In genomic region chr6:53078671-53079070, GRCm38 (mm10) we compare ENCODE assay signal across 19 mouse cellular contexts. TPM values are rescaled to one million over a fixed set of nuclear protein-coding genes. Genes with fewer than 3 reads are reported as not detected.
DNase-seq lines count a peak whose midpoint lies in the region; ATAC-seq and TF ChIP-seq lines count a peak whose summit lies in the region.
"Had no signal": no experiment of that assay in that cellular context is flagged by ENCODE, and none has a peak within 500 bp of the region (broad histone marks: within the 10 kb centered on the region; RNA-seq: fewer than 3 reads in every experiment).

No protein-coding gene starts in this region.

- ATAC-seq in liver, postnatal 0 days, result no peak
- ATAC-seq: forebrain, postnatal 0 days had no signal

- 22% methylated on average over 2 of the region's 2 CpGs for WGBS in liver, adult 2 months
- 42% methylated on average over 2 of the region's 2 CpGs for WGBS in liver, postnatal 0 days (ENCODE audit: insufficient replicate concordance)
- 57% methylated on average over 2 of the region's 2 CpGs for WGBS in forebrain, embryonic 10.5 days

- TF ChIP-seq CTCF in liver, adult 2 months (IDR thresholded peaks at IDR 0.05; ENCODE audit: low read depth, low read length), result no peak
- no peak for TF ChIP-seq CTCF in liver, postnatal 0 days (IDR thresholded peaks at IDR 0.05; ENCODE audit: low read depth)

- H3K27ac ChIP-seq in liver, adult 2 months (replicated peaks; ENCODE audit: insufficient read depth, low read depth, low read length), result no peak overlapping the region
- H3K27ac ChIP-seq in liver, postnatal 0 days (ENCODE audit: low read depth), result no peak overlapping the region
- H3K27ac ChIP-seq in forebrain, embryonic 10.5 days, result no peak overlapping the region
- H3K27ac ChIP-seq: heart, embryonic 13.5 days; hindbrain, embryonic 15.5 days; limb, embryonic 10.5 days; liver, embryonic 14.5 days had no signal

- H3K27me3 ChIP-seq in liver, adult 2 months (ENCODE audit: control insufficient read depth, insufficient read depth, low read length), result no peaks in the 10 kb centered on the region; the same call in 1 of the 2 replicates
- no peaks in the 10 kb centered on the region for H3K27me3 ChIP-seq in liver, postnatal 0 days (ENCODE audit: insufficient read depth, low read length)
- H3K27me3 ChIP-seq in forebrain, embryonic 10.5 days (ENCODE audit: poor library complexity, severe bottlenecking), result no peaks in the 10 kb centered on the region
- H3K27me3 ChIP-seq: heart, embryonic 13.5 days; hindbrain, embryonic 15.5 days had no signal

- no peak for TF ChIP-seq POLR2A in liver, adult 2 months (IDR thresholded peaks at IDR 0.05; ENCODE audit: extremely low read depth, insufficient read depth, low read length)

- H3K4me2 ChIP-seq in liver, postnatal 0 days (ENCODE audit: low read depth, low read length), result no peak overlapping the region
- H3K4me2 ChIP-seq: heart, embryonic 13.5 days; hindbrain, embryonic 15.5 days had no signal

- H3K79me2 ChIP-seq in liver, adult 2 months (ENCODE audit: control insufficient read depth, insufficient read depth, low read length), result no peaks in the 10 kb centered on the region

- intact Hi-C loops in gastrocnemius, postnatal 14 days (cut with DNase I; ENCODE audit: low total_unique reads), result no loop called here

- peak; percentile 29 for DNase-seq in gastrocnemius, adult 18-20 months (ENCODE audit: low spot score)
- no peak for DNase-seq in gastrocnemius, postnatal 25 days
- DNase-seq in liver, adult 2 months (ENCODE audit: extremely low read depth, low read depth, low spot score), result peak; percentile 8
- DNase-seq in liver, postnatal 0 days, result no peak
- DNase-seq in gastrocnemius, postnatal 14 days, result peak; percentile 33
- peak; percentile 23 for DNase-seq in lung, postnatal 36 days
- no peak for DNase-seq in layer of hippocampus, adult 18-20 months (ENCODE audit: low spot score in 2 of 2)
- no peak for DNase-seq in forebrain, embryonic 10.5 days (ENCODE audit: extremely low spot score, low spot score)
- DNase-seq: cerebellum, adult 8-10 months; forebrain, postnatal 0 days; kidney, adult 8-10 months; thymus, adult 2 months had no signal

- no peaks in the 10 kb centered on the region for H3K36me3 ChIP-seq in liver, adult 2 months (ENCODE audit: control insufficient read depth, insufficient read depth, low read length)
- no peaks in the 10 kb centered on the region for H3K36me3 ChIP-seq in liver, postnatal 0 days (replicated peaks; ENCODE audit: insufficient read depth, low read length)
- no peaks in the 10 kb centered on the region for H3K36me3 ChIP-seq in forebrain, embryonic 10.5 days (replicated peaks)
- H3K36me3 ChIP-seq: heart, embryonic 13.5 days; hindbrain, embryonic 15.5 days; limb, embryonic 10.5 days had no signal

- H3K4me3 ChIP-seq in liver, adult 2 months (ENCODE audit: insufficient read depth, low read depth, low read length), result no peak overlapping the region
- H3K4me3 ChIP-seq in liver, postnatal 0 days (ENCODE audit: low read depth, low read length), result no peak overlapping the region
- H3K4me3 ChIP-seq in forebrain, embryonic 10.5 days, result no peak overlapping the region
- H3K4me3 ChIP-seq: erythroblast, embryonic 14.5 days; heart, embryonic 13.5 days; hindbrain, embryonic 15.5 days; limb, embryonic 10.5 days; megakaryocyte, embryonic 14.5 days had no signal

- H3K4me1 ChIP-seq in liver, adult 2 months (ENCODE audit: control insufficient read depth, insufficient read depth, low read length), result no peaks in the 10 kb centered on the region
- H3K4me1 ChIP-seq in liver, postnatal 0 days (ENCODE audit: insufficient read depth), result no peaks in the 10 kb centered on the region
- 0 out of 2 replicates have a peak, but pooled peaks cover 4% of the 10 kb centered on the region for H3K4me1 ChIP-seq in forebrain, embryonic 10.5 days
- H3K4me1 ChIP-seq: hindbrain, embryonic 15.5 days; limb, embryonic 10.5 days; megakaryocyte, embryonic 14.5 days had no signal

- no peak for TF ChIP-seq EP300 in liver, postnatal 0 days (IDR thresholded peaks at IDR 0.05; ENCODE audit: low read depth)

- H3K9ac ChIP-seq in liver, adult 2 months (ENCODE audit: low read depth, low read length), result no peak overlapping the region
- no peak overlapping the region for H3K9ac ChIP-seq in liver, postnatal 0 days (replicated peaks)
- H3K9ac ChIP-seq: forebrain, postnatal 0 days; heart, embryonic 13.5 days; hindbrain, embryonic 15.5 days; liver, embryonic 14.5 days had no signal

- H3K9me3 ChIP-seq in liver, postnatal 0 days (ENCODE audit: low read length), result no peaks in the 10 kb centered on the region
- no peaks in the 10 kb centered on the region for H3K9me3 ChIP-seq in forebrain, embryonic 10.5 days
- H3K9me3 ChIP-seq: heart, embryonic 13.5 days; hindbrain, embryonic 15.5 days; limb, embryonic 10.5 days had no signal

RNA-seq across cellular contexts. Expression of gene Jazf1, which starts 10.2 kb away (rescaled TPM):
- total RNA-seq in gastrocnemius, adult 18-20 months (2021), result under 1 TPM; 0.34 to 0.52 TPM
- 1 to 10 TPM in 1 of 2 experiments, under 1 TPM in 1; 0.90 to 1.7 TPM for total RNA-seq in gastrocnemius, postnatal 25 days (2021)
- 0.74 and 1.6 TPM in 2 replicates for total RNA-seq in liver, adult 2 months (2014; rRNA removed)
- polyA plus RNA-seq in liver, adult 2 months (2012; rRNA removed), result 0.29 and 0.48 TPM in 2 replicates
- 2.5 and 3.3 TPM in 2 replicates for polyA plus RNA-seq in liver, postnatal 0 days (2015; fragmentation: Nextera tagmentation; extraction: Ambion mirVana)
- total RNA-seq in gastrocnemius, postnatal 14 days (2021), result 1 to 10 TPM; 2.2 to 2.5 TPM
- 10 to 100 TPM; 29.4 to 34.4 TPM for total RNA-seq in layer of hippocampus, adult 18-20 months (2021)
- polyA plus RNA-seq in forebrain, embryonic 10.5 days (2016; fragmentation: Nextera tagmentation; extraction: Ambion mirVana), result 1.9 and 2.2 TPM in 2 replicates
- polyA plus RNA-seq: C2C12; erythroblast, embryonic 14.5 days had no signal

Comparison
In these comparisons a context has a peak if more than half of its experiments do, and no peak if none do; other contexts are left out.
1. DNase-seq: peak in gastrocnemius, adult 18-20 months (single experiment), liver, adult 2 months (single experiment), gastrocnemius, postnatal 14 days (single experiment) and lung, postnatal 36 days (single experiment); none in gastrocnemius, postnatal 25 days (single experiment), liver, postnatal 0 days (single experiment), layer of hippocampus, adult 18-20 months (0 of 2) and forebrain, embryonic 10.5 days (single experiment).
2. RNA of gene Jazf1, which starts 10.2 kb away (total RNA-seq): 29.4 to 34.4 TPM in layer of hippocampus, adult 18-20 months; 2.2 to 2.5 TPM in gastrocnemius, postnatal 14 days, 0.90 to 1.7 TPM in gastrocnemius, postnatal 25 days, 0.74 to 1.6 TPM in liver, adult 2 months and 0.34 to 0.52 TPM in gastrocnemius, adult 18-20 months; every median in the first group is over 4 times any median in the second.